Mouse (Mus musculus) embryonic facial prominence, embryonic 12.5 days (tissue): ENCODE results near the gene Capn1. TPM values are rescaled to one million over a fixed set of nuclear protein-coding genes. Genes with fewer than 3 reads are reported as not detected.
A peak's percentile ranks its signal among the peaks of the same experiment; 100 is the strongest.

Experiments used
- ATAC-seq: fragments of 200-750 bp; cut with Nextera tagmentation; 2 replicates; pipeline ENCODE4 v1.8.0; 2017; ENCODE audit not compliant: insufficient number of reproducible peaks, insufficient read depth, low FRiP score, low TSS enrichment
- H3K27ac ChIP-seq: fragments of 300-500 bp; sonication (generic); 2 replicates; pipeline ENCODE4 v1.5.1; 2016; ENCODE audit warnings: mild to moderate bottlenecking
- H3K27me3 ChIP-seq: fragments of 300-500 bp; sonication (generic); 2 replicates; pipeline ENCODE4 v1.6.1; 2016; ENCODE audit warnings: mild to moderate bottlenecking, moderate library complexity
- H3K36me3 ChIP-seq: fragments of 300-500 bp; sonication (generic); 2 replicates; pipeline ENCODE4 v1.6.1; 2016; ENCODE audit warnings: mild to moderate bottlenecking
- H3K4me1 ChIP-seq: fragments of 300-500 bp; sonication (generic); 2 replicates; pipeline ENCODE4 v1.6.1; 2016
- H3K4me2 ChIP-seq: fragments of 300-500 bp; sonication (generic); replicated peaks from 2 replicates; pipeline ENCODE4 v1.6.1; 2016; ENCODE audit warnings: mild to moderate bottlenecking, moderate library complexity
- H3K4me3 ChIP-seq: fragments of 300-500 bp; sonication (generic); 2 replicates; pipeline ENCODE4 v1.5.1; 2016; ENCODE audit warnings: mild to moderate bottlenecking
- H3K9ac ChIP-seq: fragments of 300-500 bp; sonication (generic); 2 replicates; pipeline ENCODE4 v1.6.1; 2016; ENCODE audit warnings: mild to moderate bottlenecking, moderate library complexity
- H3K9me3 ChIP-seq: fragments of 300-500 bp; sonication (generic); 2 replicates; pipeline ENCODE4 v1.6.1; 2016; ENCODE audit warnings: mild to moderate bottlenecking, moderate library complexity
- WGBS: fragments of 180-500 bp; shearing (Covaris S2); methylation state at CpG from one replicate; pipeline ENCODE4 v1.1.7; 2016; 5-methylcytosine and 5-hydroxymethylcytosine counted together
- polyA plus RNA-seq: library from polyadenylated mRNA; unstranded; fragments of >200 nt; fragmentation: Nextera tagmentation; extraction: Ambion mirVana; gene quantifications from 2 replicates; pipeline ENCODE4 v1.2.1, GENCODE M21; 2016

The Capn1 gene
- polyA plus RNA-seq, 1 experiment from 2014 or later = 7.7 TPM

- peak overlapping the region; percentile 12; the same call in 1 of the 2 replicates for H3K9ac ChIP-seq
- H3K36me3 ChIP-seq = no peaks in the 10 kb centered on the region
- no peak overlapping the region for H3K27ac ChIP-seq
- H3K4me3 ChIP-seq = no peak overlapping the region
- H3K27me3 ChIP-seq = no peaks in the 10 kb centered on the region
- 52% methylated on average over 5 of the region's 5 CpGs for WGBS
- H3K4me2 ChIP-seq = no peak overlapping the region
- no peak for ATAC-seq
- H3K9me3 ChIP-seq = no peaks in the 10 kb centered on the region
- H3K4me1 ChIP-seq = peaks cover 7% of the 10 kb centered on the region
Measured at GRCm38 (mm10) chr19:5988027-5988814, 27.5 kb downstream of the Capn1 start.

GRCm38 (mm10) chr19:5986043-5986442 lies 29.7 kb downstream of the Capn1 start, which contains the start of gene Slc22a20:
Gene Slc22a20, minus strand, starts transcription at chr19:5986143.
- Histone ChIP-seq H3K9ac (no peak within 1 kb of the TSS), H3K4me1 (peaks cover 7% of the 10 kb centered on the region), H3K4me3 (no peak within 1 kb of the TSS), H3K9me3 (no peaks in the 10 kb centered on the region), H3K36me3 (no peaks in the 10 kb centered on the region), H3K27me3 (no peaks in the 10 kb centered on the region), H3K27ac (no peak within 1 kb of the TSS), H3K4me2 (no peak within 1 kb of the TSS)
- 43% methylated on average over 4 of the region's 4 CpGs for WGBS
- no peak for ATAC-seq

GRCm38 (mm10) chr19:5980477-5980876 lies 35.2 kb downstream of the Capn1 start:
- Histone ChIP-seq H3K27ac (no peak overlapping the region), H3K4me1 (0 out of 2 replicates have a peak, but pooled peaks cover 2% of the 10 kb centered on the region), H3K27me3 (no peaks in the 10 kb centered on the region), H3K9me3 (no peaks in the 10 kb centered on the region), H3K4me2 (no peak overlapping the region), H3K9ac (no peak overlapping the region), H3K4me3 (no peak overlapping the region), H3K36me3 (no peaks in the 10 kb centered on the region)
- 83% methylated on average over 9 of the region's 9 CpGs for WGBS
- ATAC-seq = no peak

- H3K27ac ChIP-seq = peak overlapping the region; percentile 55; the same call in 1 of the 2 replicates
- no peak overlapping the region for H3K4me2 ChIP-seq
- H3K4me3 ChIP-seq = no peak overlapping the region
- no peak overlapping the region for H3K9ac ChIP-seq
- no peaks in the 10 kb centered on the region for H3K9me3 ChIP-seq
- H3K36me3 ChIP-seq = no peaks in the 10 kb centered on the region
- ATAC-seq = no peak
- 0 out of 2 replicates have a peak, but pooled peaks cover 2% of the 10 kb centered on the region for H3K4me1 ChIP-seq
- WGBS = 51% methylated on average over 3 of the region's 3 CpGs
- no peaks in the 10 kb centered on the region for H3K27me3 ChIP-seq
Measured at GRCm38 (mm10) chr19:5977717-5978116, 38.0 kb downstream of the Capn1 start.

GRCm38 (mm10) chr19:5975676-5976075 lies 40.0 kb downstream of the Capn1 start:
- Histone ChIP-seq H3K4me3 (no peak overlapping the region), H3K27me3 (no peaks in the 10 kb centered on the region), H3K4me2 (no peak overlapping the region), H3K4me1 (0 out of 2 replicates have a peak, but pooled peaks cover 2% of the 10 kb centered on the region), H3K27ac (no peak overlapping the region), H3K9me3 (no peaks in the 10 kb centered on the region), H3K9ac (no peak overlapping the region), H3K36me3 (no peaks in the 10 kb centered on the region)
- 81% methylated on average over 4 of the region's 4 CpGs for WGBS
- no peak for ATAC-seq

- H3K36me3 ChIP-seq = no peaks in the 10 kb centered on the region
- 72% methylated on average over 4 of the region's 4 CpGs for WGBS
- no peaks in the 10 kb centered on the region for H3K27me3 ChIP-seq
Measured at GRCm38 (mm10) chr19:5975112-5975511, 40.6 kb downstream of the Capn1 start.

GRCm38 (mm10) chr19:5967664-5968063 lies 48.0 kb downstream of the Capn1 start:
- 87% methylated on average over 10 of the region's 10 CpGs for WGBS
- H3K9ac ChIP-seq = no peak overlapping the region
- no peaks in the 10 kb centered on the region for H3K27me3 ChIP-seq
- no peaks in the 10 kb centered on the region for H3K9me3 ChIP-seq
- H3K36me3 ChIP-seq = no peaks in the 10 kb centered on the region
- H3K27ac ChIP-seq = no peak overlapping the region
- no peak for ATAC-seq
- no peak overlapping the region for H3K4me3 ChIP-seq
- H3K4me1 ChIP-seq = peaks cover 19% of the 10 kb centered on the region
- H3K4me2 ChIP-seq = no peak overlapping the region

More at GRCm38 (mm10) chr19:5975112-5975511, 40.6 kb downstream of the Capn1 start:
- Histone ChIP-seq H3K9ac (no peak overlapping the region), H3K4me3 (no peak overlapping the region), H3K4me2 (no peak overlapping the region), H3K9me3 (no peaks in the 10 kb centered on the region), H3K27ac (no peak overlapping the region), H3K4me1 (0 out of 2 replicates have a peak, but pooled peaks cover 2% of the 10 kb centered on the region)
- no peak for ATAC-seq

GRCm38 (mm10) chr19:5966786-5967185 lies 48.9 kb downstream of the Capn1 start:
- Histone ChIP-seq H3K4me3 (no peak overlapping the region), H3K27ac (no peak overlapping the region), H3K4me1 (peaks cover 23% of the 10 kb centered on the region), H3K36me3 (no peaks in the 10 kb centered on the region), H3K9ac (no peak overlapping the region; the same call in 1 of the 2 replicates), H3K4me2 (no peak overlapping the region), H3K27me3 (no peaks in the 10 kb centered on the region), H3K9me3 (no peaks in the 10 kb centered on the region)
- 72% methylated on average over 6 of the region's 6 CpGs for WGBS
- ATAC-seq = no peak

- H3K27me3 ChIP-seq = no peaks in the 10 kb centered on the region
- H3K27ac ChIP-seq = no peak overlapping the region
- H3K9me3 ChIP-seq = no peaks in the 10 kb centered on the region
- ATAC-seq = no peak
- H3K9ac ChIP-seq = no peak overlapping the region
- H3K4me1 ChIP-seq = peaks cover 23% of the 10 kb centered on the region
- H3K4me2 ChIP-seq = no peak overlapping the region
- no peak overlapping the region for H3K4me3 ChIP-seq
- WGBS = 87% methylated on average over 2 of the region's 2 CpGs
- H3K36me3 ChIP-seq = peaks cover 7% of the 10 kb centered on the region; the same call in 1 of the 2 replicates
Measured at GRCm38 (mm10) chr19:5965910-5966309, 49.8 kb downstream of the Capn1 start.

- no peak overlapping the region for H3K27ac ChIP-seq
- ATAC-seq = no peak
- peak overlapping the region; percentile 81; the same call in 1 of the 2 replicates for H3K4me2 ChIP-seq
Measured at GRCm38 (mm10) chr19:5965280-5965679, 50.4 kb downstream of the Capn1 start.

GRCm38 (mm10) chr19:5964804-5965203 lies 50.9 kb downstream of the Capn1 start:
- Histone ChIP-seq H3K36me3 (peaks cover 12% of the 10 kb centered on the region; the same call in 1 of the 2 replicates), H3K4me1 (peaks cover 23% of the 10 kb centered on the region), H3K9ac (no peak overlapping the region), H3K4me3 (peak overlapping the region; percentile 81), H3K9me3 (no peaks in the 10 kb centered on the region), H3K4me2 (peak overlapping the region; percentile 81), H3K27ac (no peak overlapping the region), H3K27me3 (no peaks in the 10 kb centered on the region)
- no peak for ATAC-seq
- 83% methylated on average over 2 of the region's 2 CpGs for WGBS

More at GRCm38 (mm10) chr19:5965280-5965679, 50.4 kb downstream of the Capn1 start:
- 5% methylated on average over 4 of the region's 4 CpGs for WGBS
- Histone ChIP-seq H3K4me3 (no peak overlapping the region), H3K4me1 (peaks cover 23% of the 10 kb centered on the region), H3K9ac (no peak overlapping the region), H3K36me3 (peaks cover 11% of the 10 kb centered on the region; the same call in 1 of the 2 replicates), H3K9me3 (no peaks in the 10 kb centered on the region), H3K27me3 (no peaks in the 10 kb centered on the region)
